Mouse (Mus musculus) kidney, embryonic 16.5 days (tissue): ENCODE results near the gene Prrg2. TPM values are rescaled to one million over a fixed set of nuclear protein-coding genes. Genes with fewer than 3 reads are reported as not detected.

Experiments used
- ATAC-seq: fragments of 200-750 bp; cut with Nextera tagmentation; 2 replicates; pipeline ENCODE4 v1.8.0; 2017; ENCODE audit warnings: moderate TSS enrichment; ENCODE audit not compliant: low FRiP score, low TSS enrichment
- H3K27ac ChIP-seq: fragments of 300-500 bp; sonication (generic); 2 replicates; pipeline ENCODE4 v1.5.1; 2014; ENCODE audit warnings: low read length
- H3K27me3 ChIP-seq: fragments of 300-500 bp; sonication (generic); 2 replicates; pipeline ENCODE4 v1.6.1; 2014; ENCODE audit warnings: low read length, control low read depth, mixed read lengths; ENCODE audit not compliant: insufficient read depth
- H3K36me3 ChIP-seq: fragments of 300-500 bp; sonication (generic); 2 replicates; pipeline ENCODE4 v1.6.1; 2014; ENCODE audit warnings: low read length, control low read depth, mixed read lengths; ENCODE audit not compliant: insufficient read depth
- H3K4me1 ChIP-seq: fragments of 300-500 bp; sonication (generic); 2 replicates; pipeline ENCODE4 v1.6.1; 2014; ENCODE audit warnings: low read length, control low read depth, mixed read lengths; ENCODE audit not compliant: insufficient read depth
- H3K4me2 ChIP-seq: fragments of 300-500 bp; sonication (generic); replicated peaks from 2 replicates; pipeline ENCODE4 v1.6.1; 2014; ENCODE audit warnings: low read depth, low read length
- H3K4me3 ChIP-seq: fragments of 300-500 bp; sonication (generic); 2 replicates; pipeline ENCODE4 v1.5.1; 2014; ENCODE audit warnings: mild to moderate bottlenecking, low read length
- H3K9ac ChIP-seq: fragments of 300-500 bp; sonication (generic); replicated peaks from 2 replicates; pipeline ENCODE4 v1.6.1; 2014; ENCODE audit warnings: low read length
- H3K9me3 ChIP-seq: fragments of 300-500 bp; sonication (generic); 2 replicates; pipeline ENCODE4 v1.6.1; 2016; ENCODE audit warnings: low read length, control low read depth
- WGBS: fragments of 180-500 bp; shearing (Covaris S2); extraction: QIAGEN DNeasy Blood & Tissue Kit; methylation state at CpG from one replicate; pipeline ENCODE4 v1.1.7; 2014; 5-methylcytosine and 5-hydroxymethylcytosine counted together
- polyA plus RNA-seq: library from polyadenylated mRNA; unstranded; fragments of >200 nt; fragmentation: Nextera tagmentation; extraction: Ambion mirVana; gene quantifications from 2 replicates; pipeline ENCODE4 v1.2.1, GENCODE M21; 2015

Prrg2 gene
- polyA plus RNA-seq, 1 experiment from 2014 or later = 42.4 TPM

- Histone ChIP-seq H3K27me3 (no peaks in the 10 kb centered on the region), H3K27ac (peak overlapping the region; percentile 91), H3K4me1 (peaks cover 21% of the 10 kb centered on the region), H3K4me2 (peak overlapping the region; percentile 93), H3K9ac (peak overlapping the region; percentile 98), H3K4me3 (peak overlapping the region; percentile 96), H3K36me3 (peaks cover 21% of the 10 kb centered on the region), H3K9me3 (no peaks in the 10 kb centered on the region)
- no peak for ATAC-seq
- WGBS = under 1% methylated on average over 20 of the region's 20 CpGs
Measured at GRCm38 (mm10) chr7:45015344-45015956, 47.0 kb downstream of the Prrg2 start.

- WGBS = 97% methylated on average over 3 of the region's 3 CpGs
- peaks cover 35% of the 10 kb centered on the region for H3K36me3 ChIP-seq
Measured at GRCm38 (mm10) chr7:45014096-45014451, 48.4 kb downstream of the Prrg2 start.

GRCm38 (mm10) chr7:45013366-45014095 is 48.9 kb downstream of the Prrg2 start:
- H3K27me3 ChIP-seq = no peaks in the 10 kb centered on the region
- H3K4me3 ChIP-seq = no peak overlapping the region
- peaks cover 12% of the 10 kb centered on the region for H3K4me1 ChIP-seq
- WGBS = 96% methylated on average over 16 of the region's 16 CpGs
- H3K4me2 ChIP-seq = no peak overlapping the region
- no peak overlapping the region for H3K27ac ChIP-seq
- H3K9me3 ChIP-seq = no peaks in the 10 kb centered on the region
- ATAC-seq = no peak
- H3K9ac ChIP-seq = no peak overlapping the region; the same call in 1 of the 2 replicates
- H3K36me3 ChIP-seq = peaks cover 40% of the 10 kb centered on the region

More at GRCm38 (mm10) chr7:45014096-45014451, 48.4 kb downstream of the Prrg2 start:
- Histone ChIP-seq H3K27me3 (no peaks in the 10 kb centered on the region), H3K9ac (no peak overlapping the region; the same call in none of the 2 replicates), H3K27ac (no peak overlapping the region), H3K9me3 (no peaks in the 10 kb centered on the region), H3K4me3 (no peak overlapping the region), H3K4me1 (peaks cover 17% of the 10 kb centered on the region), H3K4me2 (no peak overlapping the region)
- ATAC-seq = no peak

GRCm38 (mm10) chr7:45012824-45013223 is 49.7 kb downstream of the Prrg2 start:
- Histone ChIP-seq H3K4me1 (peaks cover 7% of the 10 kb centered on the region), H3K4me2 (no peak overlapping the region), H3K4me3 (no peak overlapping the region), H3K9me3 (no peaks in the 10 kb centered on the region), H3K27ac (no peak overlapping the region), H3K27me3 (no peaks in the 10 kb centered on the region), H3K9ac (no peak overlapping the region), H3K36me3 (peaks cover 47% of the 10 kb centered on the region)
- ATAC-seq = no peak
- 79% methylated on average over 4 of the region's 4 CpGs for WGBS

GRCm38 (mm10) chr7:45012011-45012410 is 50.5 kb downstream of the Prrg2 start:
- H3K9me3 ChIP-seq = no peaks in the 10 kb centered on the region
- peaks cover 7% of the 10 kb centered on the region for H3K4me1 ChIP-seq
- no peak overlapping the region for H3K9ac ChIP-seq
- no peak overlapping the region for H3K4me3 ChIP-seq
- H3K27ac ChIP-seq = no peak overlapping the region
- WGBS = 96% methylated on average over 6 of the region's 6 CpGs
- peaks cover 55% of the 10 kb centered on the region for H3K36me3 ChIP-seq
- ATAC-seq = no peak
- no peak overlapping the region for H3K4me2 ChIP-seq
- H3K27me3 ChIP-seq = no peaks in the 10 kb centered on the region

- no peak overlapping the region for H3K4me3 ChIP-seq
- H3K27ac ChIP-seq = no peak overlapping the region
- no peak for ATAC-seq
- no peaks in the 10 kb centered on the region for H3K27me3 ChIP-seq
- H3K9ac ChIP-seq = no peak overlapping the region
- no peak overlapping the region for H3K4me2 ChIP-seq
- no peaks in the 10 kb centered on the region for H3K9me3 ChIP-seq
- WGBS = 93% methylated on average over 19 of the region's 19 CpGs
- H3K36me3 ChIP-seq = peaks cover 88% of the 10 kb centered on the region
- 0 out of 2 replicates have a peak, but pooled peaks cover 4% of the 10 kb centered on the region for H3K4me1 ChIP-seq
Measured at GRCm38 (mm10) chr7:45008411-45008810, 54.1 kb downstream of the Prrg2 start.

- Histone ChIP-seq H3K4me1 (0 out of 2 replicates have a peak, but pooled peaks cover 4% of the 10 kb centered on the region), H3K9me3 (no peaks in the 10 kb centered on the region), H3K4me2 (no peak overlapping the region), H3K27me3 (no peaks in the 10 kb centered on the region), H3K9ac (no peak overlapping the region), H3K4me3 (no peak overlapping the region), H3K36me3 (peaks cover 94% of the 10 kb centered on the region), H3K27ac (no peak overlapping the region)
- ATAC-seq = no peak
- 95% methylated on average over 30 of the region's 30 CpGs for WGBS
Measured at GRCm38 (mm10) chr7:45007846-45008245, 54.6 kb downstream of the Prrg2 start.

GRCm38 (mm10) chr7:45007141-45007540 is 55.3 kb downstream of the Prrg2 start:
- WGBS = 92% methylated on average over 29 of the region's 29 CpGs

GRCm38 (mm10) chr7:45006503-45006902 is 56.0 kb downstream of the Prrg2 start:
- 90% methylated on average over 12 of the region's 12 CpGs for WGBS
- Histone ChIP-seq H3K4me1 (0 out of 2 replicates have a peak, but pooled peaks cover 4% of the 10 kb centered on the region), H3K4me3 (no peak overlapping the region), H3K36me3 (peaks cover 94% of the 10 kb centered on the region), H3K27me3 (no peaks in the 10 kb centered on the region), H3K27ac (no peak overlapping the region), H3K4me2 (no peak overlapping the region), H3K9ac (no peak overlapping the region), H3K9me3 (no peaks in the 10 kb centered on the region)
- ATAC-seq = no peak

More at GRCm38 (mm10) chr7:45007141-45007540, 55.3 kb downstream of the Prrg2 start:
- H3K4me3 ChIP-seq = no peak overlapping the region
- H3K4me1 ChIP-seq = 0 out of 2 replicates have a peak, but pooled peaks cover 4% of the 10 kb centered on the region
- H3K9ac ChIP-seq = no peak overlapping the region
- peaks cover 94% of the 10 kb centered on the region for H3K36me3 ChIP-seq
- H3K27me3 ChIP-seq = no peaks in the 10 kb centered on the region
- H3K9me3 ChIP-seq = no peaks in the 10 kb centered on the region
- no peak overlapping the region for H3K4me2 ChIP-seq
- no peak overlapping the region for H3K27ac ChIP-seq
- no peak for ATAC-seq
